8 mouse cellular contexts compared by ENCODE assay signal in the genomic region with DNA sequence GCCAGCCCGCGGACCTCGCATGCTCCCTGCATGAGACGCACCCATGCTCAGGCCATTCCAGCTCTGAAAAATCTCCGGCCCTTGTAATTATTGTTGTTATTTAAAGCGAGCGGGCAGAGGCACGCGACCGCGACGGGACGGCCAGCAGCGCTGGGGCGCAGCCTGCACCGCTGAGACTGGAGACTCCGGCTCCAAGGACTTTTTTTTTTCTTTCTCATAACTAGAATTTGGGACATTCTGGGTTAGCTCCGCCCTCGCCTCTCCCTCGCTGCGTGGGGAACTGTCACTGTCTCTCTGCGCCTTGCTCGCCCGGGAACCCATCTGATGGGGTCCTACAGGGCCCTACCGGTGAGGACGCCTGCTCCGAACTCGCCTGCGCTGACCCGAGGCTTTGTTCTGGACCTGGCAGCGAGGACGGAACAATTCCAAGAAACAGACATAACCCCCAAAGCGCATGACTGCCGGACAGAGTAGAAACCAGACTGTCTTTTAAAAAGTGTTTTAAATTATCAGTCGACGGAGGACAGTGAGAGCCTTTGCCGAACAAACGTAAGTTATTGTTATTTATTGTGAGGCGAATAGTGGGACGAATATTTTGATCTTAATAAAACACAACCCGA. TPM values are rescaled to one million over a fixed set of nuclear protein-coding genes. Genes with fewer than 3 reads are reported as not detected.
DNase-seq lines count a peak whose midpoint lies in the region; ATAC-seq and TF ChIP-seq lines count a peak whose summit lies in the region.
"Had no signal": no experiment of that assay in that cellular context is flagged by ENCODE, and none has a peak within 500 bp of the region (broad histone marks: within the 10 kb centered on the region; RNA-seq: fewer than 3 reads in every experiment).

No protein-coding gene starts in this region.

- peaks cover 62% of the 10 kb centered on the region for H3K4me1 ChIP-seq in midbrain, embryonic 10.5 days
- H3K4me1 ChIP-seq in midbrain, embryonic 16.5 days (ENCODE audit: control insufficient read depth, insufficient read depth, low read length), result peaks cover 22% of the 10 kb centered on the region
- H3K4me1 ChIP-seq in forebrain, embryonic 15.5 days, result peaks cover 53% of the 10 kb centered on the region
- peaks cover 43% of the 10 kb centered on the region for H3K4me1 ChIP-seq in intestine, embryonic 15.5 days (replicated peaks)
- H3K4me1 ChIP-seq in midbrain, embryonic 13.5 days (replicated peaks), result peaks cover 43% of the 10 kb centered on the region

- no peaks in the 10 kb centered on the region for H3K9me3 ChIP-seq in midbrain, embryonic 10.5 days (replicated peaks)
- H3K9me3 ChIP-seq in midbrain, embryonic 16.5 days (replicated peaks; ENCODE audit: control insufficient read depth, low read length, poor library complexity, severe bottlenecking), result no peaks in the 10 kb centered on the region
- no peaks in the 10 kb centered on the region for H3K9me3 ChIP-seq in forebrain, embryonic 15.5 days
- H3K9me3 ChIP-seq in intestine, embryonic 15.5 days, result no peaks in the 10 kb centered on the region
- no peaks in the 10 kb centered on the region for H3K9me3 ChIP-seq in midbrain, embryonic 13.5 days

- 5% methylated on average over 41 of the region's 41 CpGs for WGBS in midbrain, embryonic 10.5 days
- WGBS in midbrain, embryonic 16.5 days, result 5% methylated on average over 41 of the region's 41 CpGs
- 6% methylated on average over 41 of the region's 41 CpGs for WGBS in forebrain, embryonic 15.5 days
- 24% methylated on average over 41 of the region's 41 CpGs for WGBS in intestine, embryonic 15.5 days
- 4% methylated on average over 41 of the region's 41 CpGs for WGBS in midbrain, embryonic 13.5 days

- H3K27me3 ChIP-seq in midbrain, embryonic 10.5 days (ENCODE audit: low read depth, poor library complexity, severe bottlenecking), result peaks cover 100% of the 10 kb centered on the region
- H3K27me3 ChIP-seq in midbrain, embryonic 16.5 days (ENCODE audit: control insufficient read depth, insufficient read depth, low read depth, low read length), result peaks cover 49% of the 10 kb centered on the region
- peaks cover 83% of the 10 kb centered on the region for H3K27me3 ChIP-seq in forebrain, embryonic 15.5 days
- H3K27me3 ChIP-seq in intestine, embryonic 15.5 days (replicated peaks), result peaks cover 57% of the 10 kb centered on the region
- peaks cover 98% of the 10 kb centered on the region for H3K27me3 ChIP-seq in midbrain, embryonic 13.5 days

- no peak for TF ChIP-seq CTCF in left cerebral cortex, adult 2 months (IDR thresholded peaks at IDR 0.05)

- intact Hi-C loops in left cerebral cortex, adult 2 months (cut with DNase I), result loop anchor here (10.0 kb wide), 1 partner anchor 221 kb away; a partner anchor contains a TSS

- H3K27ac ChIP-seq in midbrain, embryonic 10.5 days (replicated peaks), result no peak overlapping the region
- no peak overlapping the region for H3K27ac ChIP-seq in midbrain, embryonic 16.5 days (ENCODE audit: low read length)
- no peak overlapping the region for H3K27ac ChIP-seq in forebrain, embryonic 15.5 days (replicated peaks)
- H3K27ac ChIP-seq in intestine, embryonic 15.5 days, result no peak overlapping the region
- no peak overlapping the region for H3K27ac ChIP-seq in midbrain, embryonic 13.5 days
- no peak overlapping the region for H3K27ac ChIP-seq in left cerebral cortex, adult 2 months

- H3K4me3 ChIP-seq in midbrain, embryonic 10.5 days, result peak overlapping the region; percentile 46
- H3K4me3 ChIP-seq in midbrain, embryonic 16.5 days (ENCODE audit: low read depth, low read length), result no peak overlapping the region
- H3K4me3 ChIP-seq in forebrain, embryonic 15.5 days, result peak overlapping the region; percentile 31
- peak overlapping the region; percentile 14 for H3K4me3 ChIP-seq in intestine, embryonic 15.5 days (replicated peaks)
- H3K4me3 ChIP-seq in midbrain, embryonic 13.5 days (replicated peaks), result peak overlapping the region; percentile 32; the same call in 1 of the 2 replicates
- H3K4me3 ChIP-seq in left cerebral cortex, adult 2 months, result no peak overlapping the region

- DNase-seq in midbrain, embryonic 10.5 days (ENCODE audit: low spot score), result peak; percentile 57
- DNase-seq in left cerebral cortex, adult 2 months (ENCODE audit: extremely low spot score in 1 of 2, low spot score in 2 of 2), result no peak
- DNase-seq in thymus, postnatal 10 days (ENCODE audit: low spot score in 2 of 2), result no peak

- H3K4me2 ChIP-seq in midbrain, embryonic 16.5 days (ENCODE audit: low read length), result no peak overlapping the region
- H3K4me2 ChIP-seq in forebrain, embryonic 15.5 days (replicated peaks), result peak overlapping the region; percentile 43
- peak overlapping the region; percentile 78 for H3K4me2 ChIP-seq in intestine, embryonic 15.5 days (replicated peaks)
- H3K4me2 ChIP-seq in midbrain, embryonic 13.5 days (replicated peaks), result peak overlapping the region; percentile 44; the same call in 1 of the 2 replicates

- no peak overlapping the region for H3K9ac ChIP-seq in midbrain, embryonic 16.5 days (ENCODE audit: low read depth, low read length)
- no peak overlapping the region for H3K9ac ChIP-seq in forebrain, embryonic 15.5 days (replicated peaks)
- H3K9ac ChIP-seq in intestine, embryonic 15.5 days, result no peak overlapping the region
- no peak overlapping the region for H3K9ac ChIP-seq in midbrain, embryonic 13.5 days (replicated peaks)

- no peaks in the 10 kb centered on the region for H3K36me3 ChIP-seq in midbrain, embryonic 10.5 days
- no peaks in the 10 kb centered on the region for H3K36me3 ChIP-seq in midbrain, embryonic 16.5 days (ENCODE audit: control insufficient read depth, insufficient read depth, low read length)
- H3K36me3 ChIP-seq in forebrain, embryonic 15.5 days, result no peaks in the 10 kb centered on the region
- H3K36me3 ChIP-seq in intestine, embryonic 15.5 days, result no peaks in the 10 kb centered on the region
- no peaks in the 10 kb centered on the region for H3K36me3 ChIP-seq in midbrain, embryonic 13.5 days

- ATAC-seq in midbrain, embryonic 16.5 days, result no peak
- ATAC-seq in forebrain, embryonic 15.5 days (replicated peaks), result no peak
- ATAC-seq in intestine, embryonic 15.5 days, result no peak
- ATAC-seq in midbrain, embryonic 13.5 days, result no peak

RNA-seq across cellular contexts. Expression of a gene that starts 7.2 kb away (rescaled TPM):
- polyA plus RNA-seq in midbrain, embryonic 10.5 days (2016; fragmentation: Nextera tagmentation; extraction: Ambion mirVana), result 5.0 and 5.8 TPM in 2 replicates
- polyA plus RNA-seq in midbrain, embryonic 16.5 days (2015; fragmentation: Nextera tagmentation; extraction: Ambion mirVana), result 1.1 and 1.7 TPM in 2 replicates
- polyA plus RNA-seq in forebrain, embryonic 15.5 days (2015; fragmentation: Nextera tagmentation; extraction: Ambion mirVana), result 0.11 and 0.33 TPM in 2 replicates
- polyA plus RNA-seq in intestine, embryonic 15.5 days (2015; fragmentation: Nextera tagmentation; extraction: Ambion mirVana), result 3.3 and 3.7 TPM in 2 replicates
- 2.5 and 3.3 TPM in 2 replicates for polyA plus RNA-seq in midbrain, embryonic 13.5 days (2015; fragmentation: Nextera tagmentation; extraction: Ambion mirVana)
- total RNA-seq in left cerebral cortex, adult 2 months (2021), result not detected
- total RNA-seq: hematopoietic stem cell, adult 5-6 weeks had no signal

RNA-seq across cellular contexts. Expression of a gene that starts 33.6 kb away (rescaled TPM):
- 151 and 157 TPM in 2 replicates for polyA plus RNA-seq in midbrain, embryonic 10.5 days (2016; fragmentation: Nextera tagmentation; extraction: Ambion mirVana)
- 77.1 and 81.2 TPM in 2 replicates for polyA plus RNA-seq in midbrain, embryonic 16.5 days (2015; fragmentation: Nextera tagmentation; extraction: Ambion mirVana)
- 96.2 and 97.4 TPM in 2 replicates for polyA plus RNA-seq in forebrain, embryonic 15.5 days (2015; fragmentation: Nextera tagmentation; extraction: Ambion mirVana)
- 288 and 318 TPM in 2 replicates for polyA plus RNA-seq in intestine, embryonic 15.5 days (2015; fragmentation: Nextera tagmentation; extraction: Ambion mirVana)
- 89.2 and 94.6 TPM in 2 replicates for polyA plus RNA-seq in midbrain, embryonic 13.5 days (2015; fragmentation: Nextera tagmentation; extraction: Ambion mirVana)
- 10 to 100 TPM; 36.5 to 43.5 TPM for total RNA-seq in left cerebral cortex, adult 2 months (2021)

Comparison
In these comparisons a context has a peak if more than half of its experiments do, and no peak if none do; other contexts are left out.
1. H3K4me3 ChIP-seq: peak in midbrain, embryonic 10.5 days (single experiment), forebrain, embryonic 15.5 days (single experiment), intestine, embryonic 15.5 days (single experiment) and midbrain, embryonic 13.5 days (single experiment); none in midbrain, embryonic 16.5 days (single experiment) and left cerebral cortex, adult 2 months (single experiment).